Mouse (Mus musculus): ENCODE data around the gene Dst. TPM values are rescaled to one million over a fixed set of nuclear protein-coding genes. Genes with fewer than 3 reads are reported as not detected.

The Dst gene
- polyA plus RNA-seq, 1 experiment = 197 TPM

GRCm38 (mm10) chr1:34122198-34122597, 214.2 kb downstream of the Dst start:
- TF ChIP-seq POLR2A (IDR thresholded peaks at IDR 0.05; ENCODE audit: insufficient read depth, low read depth, low read length) (no peak), CTCF (IDR thresholded peaks at IDR 0.05; ENCODE audit: insufficient read depth, low read depth, low read length) (no peak)
- Histone ChIP-seq H3K27ac (ENCODE audit: insufficient read depth, low read depth, low read length) (no peak overlapping the region), H3K4me1 (ENCODE audit: control insufficient read depth, insufficient read depth, low read length) (peaks cover 9% of the 10 kb centered on the region; the same call in 1 of the 2 replicates), H3K4me3 (ENCODE audit: insufficient read depth, low read depth, low read length) (no peak overlapping the region)
- 94% methylated on average over 6 of the region's 6 CpGs for WGBS

GRCm38 (mm10) chr1:34122905-34123304, 214.9 kb downstream of the Dst start:
- no peak overlapping the region for H3K27ac ChIP-seq (ENCODE audit: insufficient read depth, low read depth, low read length)
- WGBS = 77% methylated on average over 1 of the region's 1 CpGs
- H3K4me1 ChIP-seq (ENCODE audit: control insufficient read depth, insufficient read depth, low read length) = peaks cover 9% of the 10 kb centered on the region; the same call in 1 of the 2 replicates
- TF ChIP-seq POLR2A (IDR thresholded peaks at IDR 0.05; ENCODE audit: insufficient read depth, low read depth, low read length) = no peak
- TF ChIP-seq CTCF (IDR thresholded peaks at IDR 0.05; ENCODE audit: insufficient read depth, low read depth, low read length) = no peak
- no peak overlapping the region for H3K4me3 ChIP-seq (ENCODE audit: insufficient read depth, low read depth, low read length)

- H3K27ac ChIP-seq (ENCODE audit: insufficient read depth, low read depth, low read length) = no peak overlapping the region
These were observed 215.3 kb downstream of the Dst start for GRCm38 (mm10) chr1:34123334-34123733.

GRCm38 (mm10) chr1:34124376-34124775, 216.4 kb downstream of the Dst start:
- WGBS = 95% methylated on average over 7 of the region's 7 CpGs

More at GRCm38 (mm10) chr1:34123334-34123733, 215.3 kb downstream of the Dst start:
- no peak overlapping the region for H3K4me3 ChIP-seq (ENCODE audit: insufficient read depth, low read depth, low read length)
- no peak for TF ChIP-seq CTCF (IDR thresholded peaks at IDR 0.05; ENCODE audit: insufficient read depth, low read depth, low read length)
- no peak for TF ChIP-seq POLR2A (IDR thresholded peaks at IDR 0.05; ENCODE audit: insufficient read depth, low read depth, low read length)
- peaks cover 9% of the 10 kb centered on the region; the same call in 1 of the 2 replicates for H3K4me1 ChIP-seq (ENCODE audit: control insufficient read depth, insufficient read depth, low read length)
- WGBS = 78% methylated on average over 5 of the region's 5 CpGs

GRCm38 (mm10) chr1:34125148-34125547, 217.1 kb downstream of the Dst start:
- no peak overlapping the region for H3K4me3 ChIP-seq (ENCODE audit: insufficient read depth, low read depth, low read length)
- 92% methylated on average over 5 of the region's 5 CpGs for WGBS
- H3K27ac ChIP-seq (ENCODE audit: insufficient read depth, low read depth, low read length) = no peak overlapping the region
- H3K4me1 ChIP-seq (ENCODE audit: control insufficient read depth, insufficient read depth, low read length) = peaks cover 9% of the 10 kb centered on the region; the same call in 1 of the 2 replicates
- TF ChIP-seq POLR2A (IDR thresholded peaks at IDR 0.05; ENCODE audit: insufficient read depth, low read depth, low read length) (no peak), CTCF (IDR thresholded peaks at IDR 0.05; ENCODE audit: insufficient read depth, low read depth, low read length) (no peak)

More at GRCm38 (mm10) chr1:34124376-34124775, 216.4 kb downstream of the Dst start:
- H3K4me1 ChIP-seq (ENCODE audit: control insufficient read depth, insufficient read depth, low read length) = peaks cover 9% of the 10 kb centered on the region; the same call in 1 of the 2 replicates
- H3K4me3 ChIP-seq (ENCODE audit: insufficient read depth, low read depth, low read length) = no peak overlapping the region
- TF ChIP-seq CTCF (IDR thresholded peaks at IDR 0.05; ENCODE audit: insufficient read depth, low read depth, low read length) (no peak), POLR2A (IDR thresholded peaks at IDR 0.05; ENCODE audit: insufficient read depth, low read depth, low read length) (no peak)
- no peak overlapping the region for H3K27ac ChIP-seq (ENCODE audit: insufficient read depth, low read depth, low read length)

GRCm38 (mm10) chr1:34127714-34128474, 219.9 kb downstream of the Dst start:
- Histone ChIP-seq H3K4me1 (ENCODE audit: control insufficient read depth, insufficient read depth, low read length) (no peaks in the 10 kb centered on the region), H3K4me3 (ENCODE audit: insufficient read depth, low read depth, low read length) (no peak overlapping the region), H3K27ac (ENCODE audit: insufficient read depth, low read depth, low read length) (no peak overlapping the region)
- WGBS = 84% methylated on average over 15 of the region's 15 CpGs
- TF ChIP-seq CTCF (IDR thresholded peaks at IDR 0.05; ENCODE audit: insufficient read depth, low read depth, low read length) (no peak), POLR2A (IDR thresholded peaks at IDR 0.05; ENCODE audit: insufficient read depth, low read depth, low read length) (no peak)

- no peak for TF ChIP-seq CTCF (IDR thresholded peaks at IDR 0.05; ENCODE audit: insufficient read depth, low read depth, low read length)
- no peak for TF ChIP-seq POLR2A (IDR thresholded peaks at IDR 0.05; ENCODE audit: insufficient read depth, low read depth, low read length)
- H3K4me3 ChIP-seq (ENCODE audit: insufficient read depth, low read depth, low read length) = no peak overlapping the region
- peaks cover 3% of the 10 kb centered on the region; the same call in 1 of the 2 replicates for H3K4me1 ChIP-seq (ENCODE audit: control insufficient read depth, insufficient read depth, low read length)
- WGBS = 95% methylated on average over 2 of the region's 2 CpGs
- H3K27ac ChIP-seq (ENCODE audit: insufficient read depth, low read depth, low read length) = no peak overlapping the region
These were observed 220.8 kb downstream of the Dst start for GRCm38 (mm10) chr1:34128796-34129195.

GRCm38 (mm10) chr1:34129691-34130090, 221.7 kb downstream of the Dst start:
- Histone ChIP-seq H3K4me3 (ENCODE audit: insufficient read depth, low read depth, low read length) (no peak overlapping the region), H3K4me1 (ENCODE audit: control insufficient read depth, insufficient read depth, low read length) (peaks cover 3% of the 10 kb centered on the region; the same call in 1 of the 2 replicates), H3K27ac (ENCODE audit: insufficient read depth, low read depth, low read length) (no peak overlapping the region)
- TF ChIP-seq CTCF (IDR thresholded peaks at IDR 0.05; ENCODE audit: insufficient read depth, low read depth, low read length) = no peak
- no peak for TF ChIP-seq POLR2A (IDR thresholded peaks at IDR 0.05; ENCODE audit: insufficient read depth, low read depth, low read length)
- 94% methylated on average over 9 of the region's 9 CpGs for WGBS

GRCm38 (mm10) chr1:34130804-34131203, 222.8 kb downstream of the Dst start:
- 61% methylated on average over 10 of the region's 10 CpGs for WGBS
- no peak for TF ChIP-seq POLR2A (IDR thresholded peaks at IDR 0.05; ENCODE audit: insufficient read depth, low read depth, low read length)
- TF ChIP-seq CTCF (IDR thresholded peaks at IDR 0.05; ENCODE audit: insufficient read depth, low read depth, low read length) = no peak
- Histone ChIP-seq H3K4me1 (ENCODE audit: control insufficient read depth, insufficient read depth, low read length) (peaks cover 3% of the 10 kb centered on the region; the same call in 1 of the 2 replicates), H3K27ac (ENCODE audit: insufficient read depth, low read depth, low read length) (no peak overlapping the region), H3K4me3 (ENCODE audit: insufficient read depth, low read depth, low read length) (no peak overlapping the region)
